Mouse (Mus musculus) gastrocnemius, postnatal 14 days (tissue): ENCODE measurements around the gene Tmem161a. TPM values are rescaled to one million over a fixed set of nuclear protein-coding genes. Genes with fewer than 3 reads are reported as not detected.

Source experiments
- DNase-seq: peaks from one replicate; pipeline ENCODE4 v3.0.0; 2021; ENCODE audit warnings: mixed read lengths
- intact Hi-C: fragments of 180-260 bp; cut with DNase I; formaldehyde crosslinking; loops from one replicate; pipeline ENCODE4 v1.15.1; 2025; ENCODE audit warnings: low total_unique reads
- long read RNA-seq, 2 experiments: library from polyadenylated mRNA; stranded (forward); transcript quantifications; one replicate each; pipeline ENCODE4 v2.0.0; 2021
- total RNA-seq, 2 experiments: library from RNA; stranded (reverse); gene quantifications; 2 replicates each; pipeline ENCODE4 v1.2.3; 2021

Tmem161a gene
- 10 to 100 TPM; 76.0 to 78.1 TPM for total RNA-seq
- long read RNA-seq, experiment 1, transcript Tmem161a-201 (12 exons, 3,018 nt), result major isoform, 35 of 127 reads
- long read RNA-seq, experiment 1, partial matches to known transcripts, result 78 of 127 reads
- long read RNA-seq, experiment 1, other reads (novel, unspliced or antisense), result 10 of 127 reads
- long read RNA-seq, experiment 2, transcript Tmem161a-201 (12 exons, 3,018 nt), result major isoform, 39 of 138 reads
- long read RNA-seq, experiment 2, partial matches to known transcripts, result 76 of 138 reads
- long read RNA-seq, experiment 2, other reads (novel, unspliced or antisense), result 20 of 138 reads

DNA sequence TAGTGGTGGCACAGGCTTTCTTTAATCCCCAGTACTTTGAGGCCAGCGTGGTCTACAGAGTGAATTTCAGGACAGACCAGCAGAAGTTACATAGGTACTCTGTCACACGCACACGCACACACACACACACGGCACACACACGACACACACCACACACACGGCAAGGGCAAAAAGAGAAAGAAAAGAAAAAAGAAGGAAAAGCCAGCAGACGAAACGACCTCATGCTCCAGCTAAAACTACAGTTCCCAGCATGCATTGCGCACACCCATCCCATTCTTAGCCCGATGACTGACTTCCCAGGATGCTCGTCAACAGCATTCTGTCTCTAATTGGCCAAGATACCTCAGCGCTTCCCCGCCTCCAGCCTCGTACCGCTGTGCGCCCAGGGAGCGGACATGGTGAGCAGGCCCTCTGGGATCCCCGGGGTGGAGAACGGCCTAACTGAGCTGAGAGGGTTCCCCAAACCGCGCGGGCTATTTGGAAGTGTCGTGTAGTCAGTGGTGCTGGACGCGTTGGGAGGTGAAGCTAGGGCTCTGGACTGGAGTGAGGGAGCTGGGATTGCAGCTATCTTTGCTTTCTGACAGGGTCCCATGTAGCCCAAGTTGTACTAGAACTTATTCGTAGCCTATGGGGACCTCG, at the start of gene Tmem161a:
TSS of gene Tmem161a (plus strand) at position 314 of the 639 bp plus-strand sequence.
- intact Hi-C loops, result no loop called here
- DNase-seq, result peak; percentile 90

DNA sequence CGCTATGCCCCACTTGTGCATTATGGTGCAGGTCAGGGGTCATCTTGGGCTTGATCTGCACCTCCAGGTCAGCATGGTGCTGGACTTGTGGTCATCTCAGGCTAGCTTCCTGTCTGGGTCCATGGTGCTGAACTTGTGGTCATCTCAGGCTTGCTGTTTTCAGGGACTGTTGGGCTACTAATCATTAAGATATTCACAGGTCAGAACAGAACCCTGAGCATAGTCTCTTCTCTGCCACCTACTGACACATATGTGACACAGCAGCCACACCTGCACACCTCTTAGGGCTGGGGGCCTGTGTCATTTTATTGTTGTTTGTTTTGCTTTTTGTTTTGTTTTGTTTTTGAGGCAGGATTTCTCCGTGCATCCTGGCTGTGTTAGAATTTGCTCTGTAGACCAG, 49.3 kb upstream of the Tmem161a start:
- intact Hi-C loops, result no loop called here
- no peak for DNase-seq

DNA sequence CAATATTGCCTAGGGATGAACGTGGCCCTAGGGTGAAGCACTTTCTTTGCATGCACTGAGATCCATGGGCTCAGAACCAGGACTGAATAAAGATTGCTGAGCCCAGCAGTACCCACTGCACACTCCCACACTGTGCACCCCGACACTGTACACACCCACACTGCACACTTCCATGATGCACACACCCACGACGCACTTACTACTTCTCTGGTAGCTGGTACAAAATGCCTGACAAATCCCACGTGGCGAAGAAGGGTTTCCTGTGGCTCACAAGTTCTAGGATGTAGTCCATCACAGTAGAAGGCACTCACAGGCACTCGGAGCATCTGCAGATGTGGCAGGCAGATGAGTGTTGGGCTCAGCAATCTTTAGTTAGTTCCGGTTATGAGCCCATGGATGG, 47.2 kb upstream of the Tmem161a start:
- intact Hi-C loops, result no loop called here

DNA sequence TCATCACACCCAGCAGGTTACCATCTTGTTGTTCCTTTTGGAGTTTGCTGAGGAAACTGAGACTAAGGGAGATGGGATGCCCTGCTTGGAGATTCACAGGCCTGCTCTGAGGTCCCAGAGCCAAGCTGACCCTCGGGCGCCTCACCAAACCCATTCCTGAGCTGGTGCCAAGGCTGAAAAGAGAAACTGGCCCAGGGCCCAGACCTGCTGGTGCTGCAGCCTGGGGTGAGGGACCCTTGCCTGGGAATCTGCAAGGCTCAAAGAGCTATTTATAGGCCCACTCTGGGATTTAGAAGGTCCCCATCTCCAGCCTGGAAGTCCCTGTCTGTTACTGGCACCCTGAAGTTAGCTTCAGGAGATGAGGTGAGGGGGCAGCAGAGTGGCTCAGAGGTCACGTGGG, 43.7 kb upstream of the Tmem161a start:
- intact Hi-C loops, result no loop called here
- peak; percentile 54 for DNase-seq

More for the DNA sequence above, 47.2 kb upstream of the Tmem161a start:
- no peak for DNase-seq

DNA sequence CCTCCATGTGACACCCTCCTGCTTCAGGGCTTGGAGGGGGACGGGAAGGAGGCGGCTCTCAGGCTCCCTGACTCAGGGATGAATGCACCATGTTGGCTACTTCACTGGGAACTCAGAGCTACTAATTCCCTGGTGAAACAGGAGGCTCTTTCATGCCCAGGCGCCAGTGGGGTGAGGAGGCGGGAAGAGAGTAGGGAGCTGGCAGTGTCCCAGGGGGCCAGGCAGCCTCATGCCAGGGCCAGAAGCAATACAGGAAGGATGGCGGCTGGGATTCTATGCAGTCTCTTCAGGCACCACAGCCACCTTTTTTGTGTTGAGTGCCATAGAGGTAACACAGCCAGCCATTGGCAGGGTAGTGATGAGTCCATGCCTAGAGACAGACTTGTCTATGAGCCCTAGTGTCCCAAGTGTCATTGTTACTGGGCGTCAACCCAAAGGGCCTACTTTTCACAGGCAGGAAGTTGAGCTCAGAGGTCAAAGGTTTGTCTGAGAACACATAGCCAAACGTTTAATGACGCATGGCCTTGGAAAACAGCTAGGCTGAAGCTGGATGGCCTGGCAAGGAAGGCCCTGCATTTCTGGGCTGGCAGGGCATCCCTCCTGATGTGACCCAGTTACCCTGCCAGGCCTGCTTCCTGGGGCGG, 42.7 kb upstream of the Tmem161a start:
- intact Hi-C loops, result no loop called here
- peak; percentile 51 for DNase-seq

DNA sequence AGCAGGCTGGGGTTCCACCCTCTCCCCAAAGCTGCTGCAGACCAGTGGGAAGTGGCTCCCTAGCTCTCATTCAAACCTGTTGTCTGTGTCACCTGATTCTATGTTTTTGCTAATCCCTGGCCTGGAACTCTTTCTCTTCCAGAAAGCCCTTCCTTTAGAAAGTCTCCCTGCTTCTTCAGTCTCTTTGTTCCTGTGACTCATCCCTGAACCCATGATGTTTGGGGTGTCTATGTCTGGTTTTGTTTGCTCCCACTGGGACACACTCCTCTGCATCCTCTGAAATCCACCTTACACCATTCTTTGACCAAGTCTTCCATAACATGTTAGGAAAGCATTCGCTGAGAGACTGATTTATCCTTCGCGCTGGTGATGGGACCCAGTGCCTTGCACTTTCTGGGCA, 42.1 kb upstream of the Tmem161a start:
- intact Hi-C loops, result no loop called here
- no peak for DNase-seq

DNA sequence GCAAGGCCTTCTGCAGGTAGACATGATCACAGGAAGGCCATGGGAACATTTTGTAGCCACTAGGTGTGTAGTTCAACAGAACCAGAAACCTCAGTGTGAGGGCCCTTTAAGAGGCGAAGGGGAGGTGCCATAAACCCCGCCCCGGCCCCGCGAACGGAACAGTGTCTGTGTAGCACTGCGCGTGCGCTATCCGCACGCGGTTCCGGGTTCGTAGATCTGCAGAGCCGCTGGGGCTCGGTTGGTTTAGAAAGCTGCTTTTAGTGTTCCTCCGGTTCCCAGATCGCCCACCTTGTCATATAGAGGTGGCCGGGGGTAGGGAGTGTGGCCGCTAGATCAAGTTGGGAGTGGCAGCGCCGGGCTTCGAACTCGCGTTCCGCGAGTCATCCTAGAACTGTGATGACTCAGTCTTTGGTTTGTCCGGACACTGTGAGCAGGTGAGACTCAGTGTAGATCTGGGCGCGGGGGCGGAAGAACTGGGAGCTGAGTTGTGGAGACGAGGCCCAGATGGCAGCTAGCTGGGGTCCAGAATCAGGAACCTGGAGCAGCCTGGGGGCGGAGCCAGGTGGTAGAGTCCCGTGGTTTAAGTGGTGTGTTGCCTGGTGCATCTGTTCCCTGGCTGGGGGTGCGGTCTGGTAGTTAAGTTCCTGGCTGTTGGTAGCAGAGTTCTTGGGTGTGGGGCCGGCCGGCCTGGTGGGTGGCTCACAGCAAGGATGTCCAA, 40.8 kb upstream of the Tmem161a start, which contains the start of gene Nr2c2ap:
TSS of gene Nr2c2ap (plus strand) at position 168 of the 718 bp plus-strand sequence.
- intact Hi-C loops, result no loop called here
- DNase-seq, result peak; percentile 86

DNA sequence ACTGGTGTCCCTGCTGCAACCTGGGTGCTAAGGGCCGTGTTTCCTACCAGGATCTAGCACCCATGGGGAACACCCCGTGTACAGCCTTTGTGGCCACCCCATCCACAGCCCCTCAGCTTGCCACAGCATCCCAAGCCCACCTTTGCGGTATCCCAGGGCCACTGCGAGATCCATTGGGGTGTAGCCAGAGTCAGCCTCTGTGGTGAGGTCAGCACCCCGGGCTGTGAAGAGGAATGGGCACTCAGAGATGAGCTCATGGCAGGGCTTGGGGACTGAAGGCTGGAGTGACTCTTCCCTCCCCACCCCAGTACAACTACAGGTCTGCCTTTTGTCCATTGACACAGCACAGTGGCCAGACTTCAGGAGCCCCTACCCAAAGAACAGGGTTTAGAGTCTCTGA, 38.1 kb upstream of the Tmem161a start:
- intact Hi-C loops, result no loop called here
- no peak for DNase-seq

DNA sequence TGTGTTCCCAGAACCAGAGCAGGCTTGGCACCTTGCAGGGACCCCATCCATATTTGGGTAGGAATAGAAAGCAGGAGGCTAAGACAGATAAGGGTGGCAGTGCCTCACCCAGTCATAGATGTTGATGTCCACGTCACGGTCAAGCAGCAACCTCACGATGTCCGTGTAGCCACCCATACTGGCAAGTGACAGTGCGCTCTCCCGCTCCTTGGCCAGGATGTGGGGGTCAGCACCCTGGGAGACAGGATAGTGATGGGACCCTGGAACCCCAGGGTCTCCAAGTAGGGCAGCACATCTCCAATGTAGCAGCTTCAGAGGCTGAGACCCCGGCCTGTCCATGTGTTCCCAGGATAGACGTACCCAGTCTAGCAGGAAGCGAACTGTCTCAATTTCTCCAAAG, 37.2 kb upstream of the Tmem161a start:
- intact Hi-C loops, result no loop called here
- DNase-seq, result no peak

DNA sequence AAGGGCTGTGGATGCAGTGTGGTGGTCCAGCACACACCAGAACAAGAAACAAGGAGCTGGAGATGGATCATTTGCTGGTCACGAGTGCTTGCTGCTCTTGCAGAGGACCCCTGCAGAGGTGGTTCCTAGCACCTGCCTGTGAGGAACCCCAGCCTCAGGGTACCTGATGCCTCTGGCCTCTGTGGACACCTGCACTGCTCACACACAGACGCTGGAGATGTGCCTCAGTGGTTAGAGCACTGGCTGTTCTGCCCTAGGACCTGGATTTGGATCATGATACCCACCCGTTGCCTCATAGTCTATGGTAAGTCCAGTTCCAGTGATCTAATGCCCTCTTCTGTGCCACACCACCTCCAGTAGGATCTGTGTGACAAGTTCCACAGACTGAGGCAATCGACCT, 35.6 kb upstream of the Tmem161a start:
- DNase-seq, result no peak

DNA sequence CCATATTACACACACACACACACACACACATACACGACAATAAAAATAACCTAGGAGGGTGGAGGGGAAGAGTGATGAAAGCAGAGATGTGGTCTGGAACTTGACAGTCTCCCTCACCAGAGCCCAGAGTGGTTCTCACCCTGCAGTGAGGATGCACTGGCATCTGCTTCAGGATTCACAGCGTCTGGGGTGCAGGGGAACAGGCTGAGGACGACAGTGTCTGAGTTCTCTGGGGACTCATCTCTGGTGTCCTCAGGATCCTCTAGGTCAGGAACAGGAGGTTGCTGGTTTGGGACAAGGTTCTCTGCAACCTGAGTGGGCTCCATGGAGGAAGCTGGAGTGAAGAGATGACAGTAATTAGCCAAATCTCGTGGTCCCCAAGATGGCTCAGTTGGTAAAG, 34.3 kb upstream of the Tmem161a start:
- intact Hi-C loops, result no loop called here
- DNase-seq, result no peak

More for the DNA sequence above, 35.6 kb upstream of the Tmem161a start:
- intact Hi-C loops, result no loop called here

DNA sequence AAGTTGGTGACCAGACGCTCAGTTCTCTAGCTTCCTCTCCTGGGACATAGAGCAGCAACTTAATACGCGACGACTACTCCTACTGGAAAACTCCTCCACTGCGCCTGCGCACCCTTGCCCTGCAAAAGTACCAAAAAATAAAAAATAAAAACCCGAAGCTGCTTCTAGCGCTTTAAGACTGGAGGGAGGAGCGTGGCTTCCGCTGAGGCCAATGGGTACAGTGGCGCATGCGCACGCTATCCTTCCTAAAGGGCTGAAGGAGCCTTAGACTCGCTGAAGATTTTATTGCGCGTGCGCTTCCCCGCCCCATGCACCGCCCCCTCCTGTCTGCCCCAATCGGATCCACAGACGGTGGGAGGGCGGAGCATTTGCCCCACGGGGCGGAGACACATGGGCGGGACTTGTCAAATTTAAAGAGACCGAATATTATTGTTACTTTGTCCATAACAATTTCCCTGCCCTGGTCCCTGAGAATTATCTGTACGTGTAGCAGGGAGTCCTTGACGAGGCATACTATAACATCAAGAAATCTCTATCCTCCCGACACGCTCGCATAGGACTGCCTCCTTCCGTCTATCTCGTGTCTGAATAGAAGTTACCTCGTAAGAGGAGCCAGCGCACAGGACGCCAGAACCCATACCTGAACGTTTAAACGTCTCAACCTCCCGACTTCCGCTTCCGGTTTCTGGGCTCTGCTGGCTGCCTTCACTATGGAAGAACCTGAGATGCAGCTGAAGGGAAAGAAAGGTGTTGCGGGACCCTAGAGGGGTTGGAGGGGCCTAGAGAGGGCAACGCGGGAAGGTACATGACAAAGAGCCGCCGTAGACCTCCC, 32.9 kb upstream of the Tmem161a start, which contains the start of the genes Rfxank, Borcs8 and Mef2b:
TSS of gene Rfxank (minus strand) at position 129 of the 832 bp plus-strand sequence.
TSS of gene Borcs8 (plus strand) at position 474 of the 832 bp plus-strand sequence.
TSS of gene Mef2b (plus strand) at position 686 of the 832 bp plus-strand sequence.
- DNase-seq, result peak; percentile 99
- intact Hi-C loops, result no loop called here

DNA sequence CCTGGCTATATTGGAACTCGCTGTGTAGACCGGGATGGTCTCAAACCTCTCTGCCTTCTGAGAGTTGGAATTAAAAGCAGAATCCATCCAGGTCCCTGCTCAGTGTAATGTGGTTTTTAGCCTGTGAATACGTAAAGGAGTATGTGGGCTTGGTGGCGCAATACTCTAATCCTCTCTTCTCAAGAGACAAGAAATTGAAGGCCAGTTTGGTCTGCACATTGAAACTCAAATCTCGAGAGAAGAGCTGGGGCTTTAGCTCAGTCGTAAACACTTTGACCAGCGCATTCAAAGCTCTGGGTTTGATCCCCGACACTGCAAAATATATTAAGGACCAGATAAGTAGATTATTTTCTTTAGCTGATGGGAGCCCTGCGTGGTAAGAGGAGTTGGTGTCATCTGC, 32.2 kb upstream of the Tmem161a start:
- intact Hi-C loops, result no loop called here
- no peak for DNase-seq

DNA sequence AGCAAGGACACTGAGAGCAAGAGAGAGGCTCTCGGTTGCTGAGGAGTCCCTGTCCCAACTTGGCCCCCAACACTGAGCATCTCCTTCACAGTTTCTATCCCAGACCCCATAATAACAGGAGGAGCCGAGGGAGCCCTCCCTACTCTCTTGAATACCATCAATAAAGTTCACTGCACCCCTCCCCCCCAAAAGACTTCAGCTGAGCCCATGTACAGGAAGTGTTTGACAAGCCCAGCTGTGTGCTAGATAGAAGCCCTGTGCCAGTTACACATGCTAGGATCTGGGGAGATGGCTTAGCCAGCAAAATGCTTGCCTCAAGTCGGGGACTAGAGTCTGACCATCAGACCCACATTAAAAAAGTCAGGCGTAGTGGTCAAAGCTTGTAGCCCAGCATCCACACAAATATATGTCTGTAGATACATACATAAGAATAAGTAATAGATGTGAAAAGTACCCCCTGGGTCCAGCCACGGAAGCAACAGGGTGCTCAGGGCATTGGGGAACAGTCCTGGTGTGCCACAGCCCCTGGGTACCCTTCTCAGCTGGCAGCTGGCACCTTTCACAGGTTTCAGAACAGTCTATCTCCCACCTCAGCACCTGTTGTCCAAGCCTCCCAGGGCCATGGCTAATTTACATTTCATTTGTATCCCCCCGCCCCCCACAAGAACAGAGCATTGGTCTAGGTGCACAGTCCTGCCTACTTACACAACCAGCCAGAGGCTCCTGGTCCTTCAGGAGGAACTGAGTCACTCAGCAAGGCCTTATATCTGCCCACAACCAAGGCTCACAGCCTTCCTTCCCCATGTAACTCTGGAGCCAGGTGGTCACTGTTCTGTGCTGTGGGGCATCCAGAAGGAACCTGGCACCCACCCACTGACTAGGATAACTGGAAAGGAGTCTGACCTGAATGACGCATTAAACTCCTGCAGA, 24.2 kb upstream of the Tmem161a start:
- intact Hi-C loops, result loop anchor here (5.0 kb wide), 1 partner anchor 36 kb away; no protein-coding TSS in a partner anchor
- no peak for DNase-seq

DNA sequence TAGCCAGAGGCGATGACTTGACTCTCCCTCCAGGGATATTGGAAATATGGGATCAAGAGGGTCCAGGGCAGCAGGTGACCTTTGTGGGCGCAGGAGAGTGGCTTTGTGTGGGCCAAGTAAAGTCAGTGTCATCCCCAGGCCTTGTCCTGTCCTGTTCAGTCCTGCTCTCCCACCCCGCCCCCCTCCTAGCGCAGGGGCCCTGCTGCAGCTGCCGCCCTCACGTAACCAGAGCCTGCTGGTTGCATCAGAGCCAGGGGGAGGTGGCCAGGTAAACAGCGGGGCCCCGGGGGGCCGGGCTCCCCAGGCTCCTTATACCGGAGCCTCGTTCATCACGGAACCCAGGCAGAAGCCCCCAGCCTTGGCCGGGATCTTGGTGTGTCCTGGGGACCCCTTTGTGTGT, 22.0 kb upstream of the Tmem161a start:
- no peak for DNase-seq
- intact Hi-C loops, result no loop called here

DNA sequence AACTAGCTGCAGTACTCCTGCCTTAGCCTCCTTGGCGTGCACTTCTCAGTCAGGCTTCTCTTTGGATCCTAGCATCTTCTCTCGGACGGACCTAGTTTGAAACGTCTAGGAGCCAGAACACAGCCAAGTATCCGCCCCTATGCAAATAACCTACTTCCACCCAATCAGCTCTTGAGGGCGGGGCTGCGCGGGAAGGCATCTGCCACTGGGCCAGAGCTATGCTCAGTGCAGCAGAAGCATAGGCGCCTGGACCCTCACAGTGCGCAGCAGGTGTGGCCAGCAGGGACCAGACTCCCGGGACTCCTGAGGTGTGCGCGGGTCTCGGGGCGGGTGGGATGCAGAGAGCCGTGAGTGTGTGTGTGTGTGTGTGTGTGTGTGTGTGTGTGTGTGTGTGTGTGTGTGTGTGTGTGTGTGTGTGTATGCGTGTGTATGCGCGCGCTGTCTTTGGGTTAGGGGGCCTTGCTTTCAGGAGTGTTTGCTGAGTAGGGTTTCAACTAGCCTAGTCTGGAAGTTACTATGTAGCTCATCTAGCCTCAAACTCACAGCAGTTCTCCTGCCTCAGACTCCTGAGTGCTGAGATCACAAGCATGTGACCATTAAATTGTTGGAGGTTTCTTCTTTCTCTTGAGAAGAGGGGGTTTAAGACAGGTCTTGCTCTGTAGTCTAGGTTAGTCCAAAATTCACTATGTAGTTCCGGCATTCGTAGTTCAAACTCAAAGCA, 19.5 kb upstream of the Tmem161a start:
- DNase-seq, result peak; percentile 77
- intact Hi-C loops, result no loop called here

DNA sequence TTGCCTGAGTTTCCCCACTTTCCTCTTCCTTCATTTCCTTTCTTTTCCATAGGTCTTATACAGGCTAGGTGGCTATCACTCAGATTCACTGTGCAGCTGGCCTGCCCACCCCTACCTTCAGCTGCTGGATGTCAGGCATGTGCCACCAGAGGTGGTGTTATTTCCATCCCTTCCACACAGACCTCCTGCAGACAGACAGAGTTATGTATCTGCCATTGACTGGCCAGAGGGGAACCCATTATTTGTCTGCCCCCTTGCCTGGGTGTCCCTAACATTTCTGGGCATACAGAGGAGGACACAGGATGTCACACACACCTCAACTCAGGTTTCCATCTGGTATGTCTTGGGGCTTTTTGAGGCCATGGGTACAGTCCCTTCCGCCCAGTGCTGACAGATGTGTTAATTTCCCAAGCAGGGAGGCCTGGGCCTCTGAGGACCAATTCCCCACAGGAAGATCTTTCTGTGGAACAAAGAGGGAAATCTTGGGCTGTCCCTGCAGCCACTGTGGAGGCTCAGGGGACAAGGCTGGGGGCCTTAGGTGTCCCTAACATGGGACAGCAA, 14.8 kb upstream of the Tmem161a start:
- intact Hi-C loops, result no loop called here
- DNase-seq, result no peak
